Mouse (Mus musculus) C2C12 (cell line): ENCODE data around the gene Tcf7l1.

Source experiments
- CEBPB ChIP-seq: IDR thresholded peaks from one replicate; pipeline ENCODE4 v1.6.1; 2011; ENCODE audit warnings: low read depth, mild to moderate bottlenecking, control low read depth, moderate library complexity
- CTCF ChIP-seq: IDR thresholded peaks from one replicate; pipeline ENCODE4 v1.5.1; 2011; ENCODE audit not compliant: control insufficient read depth, insufficient read depth, insufficient read length
- FOSL1 ChIP-seq: IDR thresholded peaks from one replicate; pipeline ENCODE4 v1.8.0; 2011; ENCODE audit warnings: mild to moderate bottlenecking, low read length; ENCODE audit not compliant: poor library complexity, insufficient read depth, severe bottlenecking
- MAX ChIP-seq: IDR thresholded peaks from one replicate; pipeline ENCODE4 v1.6.1; 2011; ENCODE audit warnings: mild to moderate bottlenecking, control low read depth
- MYOD1 ChIP-seq: IDR thresholded peaks from one replicate; pipeline ENCODE4 v1.6.1; 2011; ENCODE audit warnings: low read depth; ENCODE audit not compliant: control insufficient read depth, insufficient read length
- MYOG ChIP-seq: IDR thresholded peaks from one replicate; pipeline ENCODE4 v1.6.1; 2011; ENCODE audit not compliant: control insufficient read depth, insufficient read length; ENCODE audit errors: extremely low read depth
- USF1 ChIP-seq: IDR thresholded peaks from one replicate; pipeline ENCODE4 v1.6.1; 2011; ENCODE audit warnings: low read depth, mild to moderate bottlenecking, control low read depth, moderate library complexity

- TF ChIP-seq USF1 (no peak), CTCF (no peak), MYOD1 (no peak), MYOG (no peak), FOSL1 (no peak), MAX (no peak), CEBPB (no peak)
Observed at GRCm38 (mm10) chr6:72593011-72593803, 195.8 kb downstream of the Tcf7l1 start.
